Mouse (Mus musculus) hindlimb bud, embryonic 11.5 days (tissue): ENCODE measurements around the gene Rbpj.
"Not testable (repeated sequence)": the region's sequence is repeated elsewhere in the genome, so short reads cannot be mapped to it uniquely, and the experiment has no call there.

Experiments
- DNase-seq: peaks from one replicate; pipeline ENCODE4 v3.0.0-alpha.2; 2012; ENCODE audit warnings: low read depth, low spot score; ENCODE audit errors: extremely low spot score

Gene Rbpj

DNA sequence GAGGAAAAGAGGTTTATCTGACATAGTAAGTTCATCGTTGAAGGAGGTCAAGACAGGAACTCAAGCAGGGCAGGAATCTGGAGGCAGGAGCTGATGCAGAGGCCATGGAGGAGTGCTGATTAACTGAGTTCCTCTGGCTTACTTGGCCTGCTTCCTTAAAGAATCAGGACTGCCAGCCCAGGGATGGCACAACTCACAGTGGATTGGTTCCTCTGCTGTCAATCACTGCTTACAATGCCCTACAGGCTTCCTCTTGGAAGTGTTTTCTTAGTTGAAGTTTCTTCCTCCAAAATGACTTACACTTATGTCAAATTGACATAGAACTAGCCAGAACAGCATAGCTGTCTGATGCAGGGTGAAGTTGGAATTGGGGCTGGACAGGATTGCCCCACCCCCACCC is 196.5 kb downstream of the Rbpj start:
- no peak for DNase-seq

DNA sequence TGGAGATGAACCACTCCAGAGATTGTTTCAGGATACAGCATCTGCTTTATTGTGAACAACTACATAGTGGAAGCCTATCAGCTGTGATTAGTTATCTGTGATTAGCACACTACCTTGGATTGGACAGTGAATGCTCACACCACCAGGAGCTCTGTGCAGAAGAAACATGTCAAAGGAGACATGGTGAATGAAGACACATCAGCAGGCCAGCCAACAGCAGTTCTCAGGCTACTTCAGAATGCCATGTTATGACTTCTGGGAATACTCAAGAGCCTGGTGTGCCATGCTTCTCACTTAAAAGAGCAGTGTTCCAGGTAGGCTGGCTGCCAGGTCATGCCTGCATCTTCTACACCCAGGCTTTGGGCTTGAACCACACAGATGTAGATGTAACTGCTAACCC is 197.7 kb downstream of the Rbpj start:
- DNase-seq: no peak

DNA sequence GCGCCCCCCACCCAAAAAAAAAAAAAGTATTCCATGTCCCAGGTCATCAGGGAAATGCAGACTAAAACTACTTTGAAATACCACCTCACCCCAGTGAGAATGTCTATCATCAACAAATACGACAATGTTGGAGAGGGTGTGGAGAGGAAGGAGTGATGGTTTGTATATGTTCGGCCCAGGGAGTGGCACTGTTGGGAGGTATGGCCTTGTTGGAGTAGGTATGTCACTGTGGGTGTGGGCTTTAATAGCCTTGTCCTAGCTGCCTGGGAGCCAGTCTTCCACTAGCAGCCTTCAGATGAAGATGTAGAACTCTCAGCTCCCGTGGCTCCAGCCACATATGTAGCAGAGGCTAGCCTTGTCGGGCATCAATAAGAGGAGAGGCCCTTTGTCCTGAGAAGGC is 202.1 kb downstream of the Rbpj start:
- DNase-seq: no peak

GRCm38 (mm10) chr5:53670321-53670938 is 204.5 kb downstream of the Rbpj start:
- DNase-seq: no peak

- DNase-seq: no peak
Measured at GRCm38 (mm10) chr5:53671507-53671906, 205.6 kb downstream of the Rbpj start.

- DNase-seq: peak; percentile 81
Measured at GRCm38 (mm10) chr5:53672352-53672751, 206.4 kb downstream of the Rbpj start.

- not testable (repeated sequence) for DNase-seq
Measured at GRCm38 (mm10) chr5:53673493-53674150, 207.7 kb downstream of the Rbpj start.

- no peak for DNase-seq
Measured at GRCm38 (mm10) chr5:53676671-53677070, 210.7 kb downstream of the Rbpj start.

GRCm38 (mm10) chr5:53678036-53678767 is 212.2 kb downstream of the Rbpj start:
- no peak for DNase-seq

DNA sequence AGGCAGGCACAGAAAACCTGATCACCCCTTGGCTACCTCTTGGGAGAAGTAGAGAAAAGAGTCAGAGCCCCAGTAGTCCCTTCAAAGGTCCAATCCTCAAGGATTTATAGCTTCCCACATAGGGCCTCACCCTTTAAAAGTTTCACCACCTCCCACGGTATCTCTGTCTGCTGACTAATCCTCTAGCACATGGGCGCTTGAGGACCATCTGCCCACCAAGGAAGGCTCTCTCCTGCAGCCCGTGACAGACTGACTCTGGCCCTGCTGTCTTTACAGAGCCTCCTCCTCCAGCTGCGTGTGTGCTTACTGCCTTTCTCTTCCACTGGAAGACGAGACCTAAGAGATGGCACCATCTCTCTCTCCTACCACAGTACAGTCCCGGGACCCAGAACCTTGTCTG is 213.7 kb downstream of the Rbpj start:
- no peak for DNase-seq

GRCm38 (mm10) chr5:53683916-53684315 is 218.0 kb downstream of the Rbpj start:
- DNase-seq: no peak

DNA sequence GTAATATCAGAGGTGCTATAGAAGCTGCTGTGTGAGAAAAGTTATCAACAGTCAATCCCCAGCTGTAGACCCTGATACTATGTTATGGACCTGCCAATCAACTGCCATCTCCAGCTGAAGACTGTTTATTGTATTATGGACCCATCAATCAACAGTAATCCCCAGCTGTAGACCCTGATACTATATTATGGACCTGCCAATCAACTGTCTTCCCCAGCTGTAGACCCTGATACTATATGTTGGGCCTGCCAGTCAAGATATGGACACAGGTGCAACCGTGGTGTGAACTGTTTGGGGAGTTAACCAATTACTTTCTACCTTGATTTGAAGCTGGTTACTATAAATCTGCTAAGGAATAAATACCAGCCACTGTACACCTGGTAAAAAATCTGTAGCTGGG is 218.5 kb downstream of the Rbpj start:
- no peak for DNase-seq

DNA sequence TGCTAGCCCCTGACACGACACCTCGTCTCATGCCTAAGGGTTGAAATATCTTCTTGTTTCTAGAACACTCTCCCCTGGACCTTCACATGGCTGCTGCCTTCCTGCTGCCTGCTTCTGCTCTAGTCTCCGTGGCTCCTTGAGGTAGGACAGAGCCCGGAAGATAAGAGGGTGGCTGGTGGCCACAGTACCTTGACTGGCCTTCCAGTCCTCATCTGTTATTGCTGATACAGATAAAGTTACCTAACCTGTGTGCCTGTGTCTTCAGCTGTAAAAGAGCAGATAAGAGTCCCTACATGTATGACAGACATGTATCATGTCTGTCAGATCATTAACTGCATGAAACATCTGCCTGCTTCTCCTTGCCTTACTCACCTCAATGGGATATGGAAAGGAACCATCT is 219.7 kb downstream of the Rbpj start:
- no peak for DNase-seq

DNA sequence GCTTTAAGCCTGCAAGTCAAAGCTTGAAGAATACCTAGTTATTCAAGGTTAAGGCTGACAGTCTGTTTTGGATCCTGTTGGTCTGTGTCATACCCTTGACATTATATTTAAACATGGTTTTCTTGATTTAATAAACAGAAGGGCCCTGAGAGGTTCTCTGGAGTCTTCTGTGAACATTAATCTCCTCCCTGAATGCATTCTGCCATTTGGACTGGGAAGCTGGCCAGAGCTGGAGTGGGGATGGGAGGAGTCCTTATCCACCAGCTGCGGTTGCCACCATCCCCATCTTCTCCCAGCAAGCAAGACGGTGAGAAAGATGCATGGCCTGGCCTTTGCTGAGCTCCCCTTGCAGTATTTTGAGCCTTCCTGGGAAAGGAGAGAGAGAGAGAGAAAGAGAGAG is 220.4 kb downstream of the Rbpj start:
- no peak for DNase-seq

- DNase-seq: no peak
Measured at GRCm38 (mm10) chr5:53688326-53688725, 222.4 kb downstream of the Rbpj start.

- no peak for DNase-seq
Measured at GRCm38 (mm10) chr5:53691577-53691976, 225.6 kb downstream of the Rbpj start.

GRCm38 (mm10) chr5:53692100-53692499 is 226.1 kb downstream of the Rbpj start:
- no peak for DNase-seq

GRCm38 (mm10) chr5:53692662-53693061 is 226.7 kb downstream of the Rbpj start:
- no peak for DNase-seq

DNA sequence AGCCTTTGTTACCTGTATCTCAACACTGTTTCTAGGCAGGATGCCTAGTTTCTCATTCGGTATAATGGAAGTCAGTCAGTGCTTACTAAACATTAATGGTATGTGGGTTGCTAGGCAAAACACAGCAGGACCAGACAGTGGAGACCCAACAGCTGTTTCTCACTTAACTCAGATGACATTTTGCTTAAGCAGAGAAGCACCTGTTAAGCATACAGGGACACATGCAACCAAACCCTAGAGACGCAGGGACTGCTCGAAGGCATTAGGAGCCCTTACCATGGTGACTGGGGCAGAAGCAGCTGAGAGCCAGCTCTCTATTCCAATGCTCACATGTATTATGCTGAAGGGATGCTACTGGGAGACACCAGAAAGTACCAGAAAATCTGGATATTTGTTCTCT is 230.7 kb downstream of the Rbpj start:
- no peak for DNase-seq

DNA sequence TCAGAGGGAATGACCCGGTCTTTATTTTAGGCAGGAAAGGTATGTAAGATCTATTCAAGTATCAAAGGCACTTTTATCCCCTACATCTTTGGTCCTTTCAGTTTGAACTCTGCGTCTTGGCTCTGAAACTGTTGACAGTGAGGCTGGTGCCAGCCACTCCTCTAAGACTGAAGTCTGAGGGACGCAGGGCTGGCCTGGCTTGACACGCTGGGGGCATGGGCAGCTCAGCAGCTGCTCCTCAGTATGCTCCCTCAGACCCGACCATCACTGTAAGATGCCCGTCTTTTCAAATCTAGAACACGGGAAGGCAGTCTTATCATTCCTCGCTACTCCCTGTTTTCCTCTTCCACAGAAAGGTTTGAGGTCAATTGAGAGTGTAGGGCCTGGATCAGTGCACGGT is 231.8 kb downstream of the Rbpj start:
- no peak for DNase-seq

- no peak for DNase-seq
Measured at GRCm38 (mm10) chr5:53702686-53703085, 236.7 kb downstream of the Rbpj start.
